In genomic region chr19:44063773-44064172, GRCm38 (mm10) we compare ENCODE assay signal across 22 mouse cellular contexts. TPM values are rescaled to one million over a fixed set of nuclear protein-coding genes. Genes with fewer than 3 reads are reported as not detected.
A peak's percentile ranks its signal among the peaks of the same experiment; 100 is the strongest.
DNase-seq lines count a peak whose midpoint lies in the region; ATAC-seq and TF ChIP-seq lines count a peak whose summit lies in the region.
"Had no signal": no experiment of that assay in that cellular context is flagged by ENCODE, and none has a peak within 500 bp of the region (broad histone marks: within the 10 kb centered on the region; RNA-seq: fewer than 3 reads in every experiment).

No protein-coding gene starts in this region.

- DNase-seq in liver, postnatal 0 days = no peak
- DNase-seq in kidney, postnatal 36 days = peak; percentile 69 to 81
- no peak for DNase-seq in lung, postnatal 25 days (ENCODE audit: low spot score)
- DNase-seq in cerebellum, adult 8-10 months = no peak
- DNase-seq: cerebellum, adult 18-20 months; cerebellum, postnatal 36 days; embryo, embryonic 11 days; gastrocnemius, postnatal 25 days; heart, adult 2 months; heart, postnatal 14 days had no signal

- 79% methylated on average over 7 of the region's 7 CpGs for WGBS in intestine, embryonic 16.5 days
- WGBS in intestine, embryonic 15.5 days = 74% methylated on average over 7 of the region's 7 CpGs
- WGBS in liver, postnatal 0 days (ENCODE audit: insufficient replicate concordance) = 67% methylated on average over 7 of the region's 7 CpGs
- WGBS in liver, embryonic 12.5 days (ENCODE audit: insufficient replicate concordance) = 79% methylated on average over 7 of the region's 7 CpGs

- 0 out of 2 replicates have a peak, but pooled peaks cover 3% of the 10 kb centered on the region for H3K36me3 ChIP-seq in intestine, embryonic 16.5 days (ENCODE audit: control insufficient read depth, insufficient read depth, low read length)
- H3K36me3 ChIP-seq in intestine, embryonic 15.5 days = peaks cover 3% of the 10 kb centered on the region
- peaks cover 33% of the 10 kb centered on the region for H3K36me3 ChIP-seq in liver, postnatal 0 days (replicated peaks; ENCODE audit: insufficient read depth, low read length)
- H3K36me3 ChIP-seq in liver, embryonic 12.5 days = peaks cover 59% of the 10 kb centered on the region

- TF ChIP-seq CTCF in liver, postnatal 0 days (IDR thresholded peaks at IDR 0.05; ENCODE audit: low read depth) = no peak

- no peak overlapping the region for H3K4me2 ChIP-seq in intestine, embryonic 16.5 days (ENCODE audit: low read depth, low read length)
- H3K4me2 ChIP-seq in intestine, embryonic 15.5 days (replicated peaks) = no peak overlapping the region
- no peak overlapping the region for H3K4me2 ChIP-seq in liver, postnatal 0 days (ENCODE audit: low read depth, low read length)
- no peak overlapping the region for H3K4me2 ChIP-seq in liver, embryonic 12.5 days
- H3K4me2 ChIP-seq: embryonic facial prominence, embryonic 13.5 days; forebrain, embryonic 12.5 days; heart, embryonic 13.5 days; hindbrain, embryonic 12.5 days; limb, embryonic 12.5 days; liver, embryonic 15.5 days had no signal

- H3K4me1 ChIP-seq in intestine, embryonic 16.5 days (ENCODE audit: control insufficient read depth, insufficient read depth, low read length) = peaks cover 7% of the 10 kb centered on the region; the same call in 1 of the 2 replicates
- H3K4me1 ChIP-seq in intestine, embryonic 15.5 days (replicated peaks) = peaks cover 4% of the 10 kb centered on the region; the same call in 1 of the 2 replicates
- peaks cover 16% of the 10 kb centered on the region for H3K4me1 ChIP-seq in liver, postnatal 0 days (ENCODE audit: insufficient read depth)
- H3K4me1 ChIP-seq in liver, embryonic 12.5 days = peaks cover 20% of the 10 kb centered on the region

- H3K9ac ChIP-seq in intestine, embryonic 16.5 days (ENCODE audit: low read depth, low read length) = no peak overlapping the region
- no peak overlapping the region for H3K9ac ChIP-seq in intestine, embryonic 15.5 days
- H3K9ac ChIP-seq in liver, postnatal 0 days (replicated peaks) = no peak overlapping the region
- no peak overlapping the region for H3K9ac ChIP-seq in liver, embryonic 12.5 days
- H3K9ac ChIP-seq: embryonic facial prominence, embryonic 13.5 days; forebrain, embryonic 12.5 days; heart, embryonic 13.5 days; hindbrain, embryonic 12.5 days; limb, embryonic 12.5 days; liver, embryonic 15.5 days had no signal

- no peak overlapping the region for H3K4me3 ChIP-seq in intestine, embryonic 16.5 days (ENCODE audit: low read length)
- no peak overlapping the region for H3K4me3 ChIP-seq in intestine, embryonic 15.5 days (replicated peaks)
- H3K4me3 ChIP-seq in liver, postnatal 0 days (ENCODE audit: low read depth, low read length) = no peak overlapping the region
- no peak overlapping the region for H3K4me3 ChIP-seq in liver, embryonic 12.5 days
- H3K4me3 ChIP-seq: embryonic facial prominence, embryonic 13.5 days; erythroblast, embryonic 14.5 days; forebrain, embryonic 12.5 days; heart, adult 2 months; heart, embryonic 13.5 days; hindbrain, embryonic 12.5 days; limb, embryonic 12.5 days; liver, embryonic 15.5 days; midbrain, embryonic 10.5 days had no signal

- TF ChIP-seq EP300 in liver, postnatal 0 days (IDR thresholded peaks at IDR 0.05; ENCODE audit: low read depth) = no peak

- no peak overlapping the region for H3K27ac ChIP-seq in intestine, embryonic 16.5 days (ENCODE audit: low read length)
- H3K27ac ChIP-seq in intestine, embryonic 15.5 days = no peak overlapping the region
- no peak overlapping the region; the same call in 1 of the 2 replicates for H3K27ac ChIP-seq in liver, postnatal 0 days (ENCODE audit: low read depth)
- no peak overlapping the region for H3K27ac ChIP-seq in liver, embryonic 12.5 days
- H3K27ac ChIP-seq: embryonic facial prominence, embryonic 13.5 days; forebrain, embryonic 12.5 days; heart, adult 2 months; heart, embryonic 13.5 days; hindbrain, embryonic 12.5 days; limb, embryonic 12.5 days; liver, embryonic 15.5 days; midbrain, embryonic 10.5 days had no signal

- peak; percentile 47; the same call in 1 of the 2 replicates for ATAC-seq in intestine, embryonic 16.5 days
- no peak for ATAC-seq in intestine, embryonic 15.5 days
- peak; percentile 81 for ATAC-seq in liver, postnatal 0 days
- no peak for ATAC-seq in liver, embryonic 12.5 days

- H3K27me3 ChIP-seq in intestine, embryonic 16.5 days (replicated peaks; ENCODE audit: control insufficient read depth, insufficient read depth, low read length) = no peaks in the 10 kb centered on the region
- H3K27me3 ChIP-seq in intestine, embryonic 15.5 days (replicated peaks) = no peaks in the 10 kb centered on the region
- no peaks in the 10 kb centered on the region for H3K27me3 ChIP-seq in liver, postnatal 0 days (ENCODE audit: insufficient read depth, low read length)
- H3K27me3 ChIP-seq in liver, embryonic 12.5 days (replicated peaks) = no peaks in the 10 kb centered on the region
- H3K27me3 ChIP-seq: embryonic facial prominence, embryonic 13.5 days; forebrain, embryonic 12.5 days; heart, embryonic 13.5 days; hindbrain, embryonic 12.5 days; limb, embryonic 12.5 days; liver, embryonic 15.5 days had no signal

- no peaks in the 10 kb centered on the region for H3K9me3 ChIP-seq in intestine, embryonic 16.5 days (ENCODE audit: control insufficient read depth, low read length)
- no peaks in the 10 kb centered on the region for H3K9me3 ChIP-seq in intestine, embryonic 15.5 days
- no peaks in the 10 kb centered on the region for H3K9me3 ChIP-seq in liver, postnatal 0 days (ENCODE audit: low read length)
- no peaks in the 10 kb centered on the region for H3K9me3 ChIP-seq in liver, embryonic 12.5 days (replicated peaks)
- H3K9me3 ChIP-seq: embryonic facial prominence, embryonic 13.5 days; forebrain, embryonic 12.5 days; heart, embryonic 13.5 days; hindbrain, embryonic 12.5 days; limb, embryonic 12.5 days; liver, embryonic 15.5 days; midbrain, embryonic 10.5 days had no signal

RNA-seq across cellular contexts. Expression of gene Erlin1, which starts 5.8 kb away (rescaled TPM):
- 43.9 and 45.3 TPM in 2 replicates for polyA plus RNA-seq in intestine, embryonic 16.5 days (2015; fragmentation: Nextera tagmentation; extraction: Ambion mirVana)
- 36.9 and 38.4 TPM in 2 replicates for polyA plus RNA-seq in intestine, embryonic 15.5 days (2015; fragmentation: Nextera tagmentation; extraction: Ambion mirVana)
- polyA plus RNA-seq in liver, postnatal 0 days (2015; fragmentation: Nextera tagmentation; extraction: Ambion mirVana) = 13.8 and 14.1 TPM in 2 replicates
- 17.9 and 19.0 TPM in 2 replicates for polyA plus RNA-seq in liver, embryonic 12.5 days (2016; fragmentation: Nextera tagmentation; extraction: Ambion mirVana)

RNA-seq across cellular contexts. Expression of gene Cyp2c23, which starts 34.8 kb away (rescaled TPM):
- polyA plus RNA-seq in intestine, embryonic 16.5 days (2015; fragmentation: Nextera tagmentation; extraction: Ambion mirVana) = 5.9 and 9.0 TPM in 2 replicates
- polyA plus RNA-seq in intestine, embryonic 15.5 days (2015; fragmentation: Nextera tagmentation; extraction: Ambion mirVana) = 2.7 and 3.1 TPM in 2 replicates
- 75.8 and 85.1 TPM in 2 replicates for polyA plus RNA-seq in liver, postnatal 0 days (2015; fragmentation: Nextera tagmentation; extraction: Ambion mirVana)
- polyA plus RNA-seq in liver, embryonic 12.5 days (2016; fragmentation: Nextera tagmentation; extraction: Ambion mirVana) = 5.4 and 6.2 TPM in 2 replicates
- polyA plus RNA-seq: embryonic facial prominence, embryonic 13.5 days; erythroblast, embryonic 14.5 days; forebrain, embryonic 12.5 days; heart, adult 2 months; hindbrain, embryonic 12.5 days; midbrain, embryonic 10.5 days; midbrain, postnatal 0 days had no signal

RNA-seq across cellular contexts. Expression of gene Chuk, which starts 43.5 kb away (rescaled TPM):
- 40.0 and 40.2 TPM in 2 replicates for polyA plus RNA-seq in intestine, embryonic 16.5 days (2015; fragmentation: Nextera tagmentation; extraction: Ambion mirVana)
- polyA plus RNA-seq in intestine, embryonic 15.5 days (2015; fragmentation: Nextera tagmentation; extraction: Ambion mirVana) = 38.8 and 40.2 TPM in 2 replicates
- polyA plus RNA-seq in liver, postnatal 0 days (2015; fragmentation: Nextera tagmentation; extraction: Ambion mirVana) = 27.7 and 29.6 TPM in 2 replicates
- polyA plus RNA-seq in liver, embryonic 12.5 days (2016; fragmentation: Nextera tagmentation; extraction: Ambion mirVana) = 30.5 and 30.8 TPM in 2 replicates

Comparison
In these comparisons a context has a peak if more than half of its experiments do, and no peak if none do; other contexts are left out.
1. ATAC-seq: peak in intestine, embryonic 16.5 days (single experiment) and liver, postnatal 0 days (single experiment); none in intestine, embryonic 15.5 days (single experiment) and liver, embryonic 12.5 days (single experiment).
2. DNase-seq: peak in kidney, postnatal 36 days (2 of 2); none in liver, postnatal 0 days (single experiment), lung, postnatal 25 days (single experiment) and cerebellum, adult 8-10 months (single experiment).